ENCODE assay signal across 22 mouse cellular contexts in the genomic region with DNA sequence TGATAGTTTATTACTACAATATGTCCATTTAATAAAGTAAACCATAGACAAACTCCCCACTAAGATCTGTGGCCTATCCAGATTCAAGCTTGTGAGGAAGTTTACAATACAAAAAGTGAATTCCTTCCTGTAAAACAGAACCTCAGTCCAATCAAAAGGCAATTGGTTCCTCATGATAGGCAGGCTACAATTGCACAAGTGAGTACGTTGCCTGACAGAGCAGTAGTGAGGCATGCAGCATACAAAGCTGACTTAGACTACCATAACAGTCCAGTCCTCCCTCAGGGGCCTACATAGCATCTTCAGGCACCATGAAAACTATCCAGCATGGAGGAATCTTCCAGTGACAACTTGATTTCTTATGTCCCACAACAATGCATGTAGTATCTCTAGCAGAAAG.
DNase-seq lines count a peak whose midpoint lies in the region; ATAC-seq and TF ChIP-seq lines count a peak whose summit lies in the region.
"Had no signal": no experiment of that assay in that cellular context is flagged by ENCODE, and none has a peak within 500 bp of the region (broad histone marks: within the 10 kb centered on the region; RNA-seq: fewer than 3 reads in every experiment).

No protein-coding gene starts in this region.

- TF ChIP-seq CTCF in hindbrain, postnatal 0 days (IDR thresholded peaks at IDR 0.05; ENCODE audit: low read depth) = no peak

- H3K27ac ChIP-seq in hindbrain, postnatal 0 days = no peak overlapping the region
- H3K27ac ChIP-seq: embryonic facial prominence, embryonic 13.5 days; embryonic facial prominence, embryonic 15.5 days; forebrain, embryonic 10.5 days; forebrain, embryonic 13.5 days; forebrain, embryonic 15.5 days had no signal

- H3K4me2 ChIP-seq in hindbrain, postnatal 0 days (ENCODE audit: low read depth, low read length) = no peak overlapping the region
- H3K4me2 ChIP-seq: embryonic facial prominence, embryonic 13.5 days; embryonic facial prominence, embryonic 15.5 days; forebrain, embryonic 13.5 days; forebrain, embryonic 15.5 days had no signal

- peak; percentile 74 for ATAC-seq in megakaryocyte, adult 5-6 weeks (ENCODE audit: poor library complexity, severe bottlenecking)
- ATAC-seq in monocyte, adult 5-6 weeks (replicated peaks; ENCODE audit: insufficient number of reproducible peaks, low FRiP score, low TSS enrichment, poor library complexity, severe bottlenecking) = peak; percentile 69; the same call in 1 of the 2 replicates
- ATAC-seq in hindbrain, postnatal 0 days = no peak
- ATAC-seq: forebrain, embryonic 13.5 days; forebrain, embryonic 15.5 days; forebrain, postnatal 0 days had no signal

- DNase-seq in kidney, postnatal 4 days = no peak
- no peak for DNase-seq in heart, postnatal 4 days
- no peak for DNase-seq in hindbrain, postnatal 0 days (ENCODE audit: low spot score)
- DNase-seq: adrenal gland, adult 2 months; adrenal gland, postnatal 10 days; adrenal gland, postnatal 25 days; cerebellum, adult 11 months; cerebellum, adult 18-20 months; cerebellum, adult 8-10 months; cerebellum, adult 9-11 months; cerebellum, postnatal 14 days; cerebellum, postnatal 36 days; embryo, embryonic 11 days; forebrain, postnatal 0 days had no signal

- no peaks in the 10 kb centered on the region for H3K27me3 ChIP-seq in hindbrain, postnatal 0 days (ENCODE audit: insufficient read depth, low read length)
- H3K27me3 ChIP-seq: embryonic facial prominence, embryonic 13.5 days; embryonic facial prominence, embryonic 15.5 days; forebrain, embryonic 13.5 days; forebrain, embryonic 15.5 days had no signal

- no peaks in the 10 kb centered on the region for H3K36me3 ChIP-seq in hindbrain, postnatal 0 days (ENCODE audit: insufficient read depth, low read length)
- H3K36me3 ChIP-seq: embryonic facial prominence, embryonic 13.5 days; embryonic facial prominence, embryonic 15.5 days; forebrain, embryonic 10.5 days; forebrain, embryonic 15.5 days had no signal

- WGBS in hindbrain, postnatal 0 days = 84% methylated on average over 1 of the region's 1 CpGs

- H3K9ac ChIP-seq in hindbrain, postnatal 0 days (replicated peaks; ENCODE audit: low read length) = no peak overlapping the region
- H3K9ac ChIP-seq: embryonic facial prominence, embryonic 13.5 days; embryonic facial prominence, embryonic 15.5 days; forebrain, embryonic 13.5 days; forebrain, embryonic 15.5 days; forebrain, postnatal 0 days had no signal

- H3K4me3 ChIP-seq in hindbrain, postnatal 0 days (ENCODE audit: low read length) = no peak overlapping the region
- H3K4me3 ChIP-seq: embryonic facial prominence, embryonic 13.5 days; embryonic facial prominence, embryonic 15.5 days; erythroblast, embryonic 14.5 days; forebrain, embryonic 10.5 days; forebrain, embryonic 13.5 days; forebrain, embryonic 15.5 days had no signal

- H3K4me1 ChIP-seq in hindbrain, postnatal 0 days (ENCODE audit: insufficient read depth, low read length) = no peaks in the 10 kb centered on the region
- H3K4me1 ChIP-seq: embryonic facial prominence, embryonic 13.5 days; embryonic facial prominence, embryonic 15.5 days; forebrain, embryonic 10.5 days; forebrain, embryonic 13.5 days; forebrain, embryonic 15.5 days had no signal

- no peaks in the 10 kb centered on the region for H3K9me3 ChIP-seq in hindbrain, postnatal 0 days (ENCODE audit: low read length)
- H3K9me3 ChIP-seq: embryonic facial prominence, embryonic 13.5 days; embryonic facial prominence, embryonic 15.5 days; forebrain, embryonic 10.5 days; forebrain, embryonic 13.5 days; forebrain, embryonic 15.5 days had no signal
